In the genomic region with DNA sequence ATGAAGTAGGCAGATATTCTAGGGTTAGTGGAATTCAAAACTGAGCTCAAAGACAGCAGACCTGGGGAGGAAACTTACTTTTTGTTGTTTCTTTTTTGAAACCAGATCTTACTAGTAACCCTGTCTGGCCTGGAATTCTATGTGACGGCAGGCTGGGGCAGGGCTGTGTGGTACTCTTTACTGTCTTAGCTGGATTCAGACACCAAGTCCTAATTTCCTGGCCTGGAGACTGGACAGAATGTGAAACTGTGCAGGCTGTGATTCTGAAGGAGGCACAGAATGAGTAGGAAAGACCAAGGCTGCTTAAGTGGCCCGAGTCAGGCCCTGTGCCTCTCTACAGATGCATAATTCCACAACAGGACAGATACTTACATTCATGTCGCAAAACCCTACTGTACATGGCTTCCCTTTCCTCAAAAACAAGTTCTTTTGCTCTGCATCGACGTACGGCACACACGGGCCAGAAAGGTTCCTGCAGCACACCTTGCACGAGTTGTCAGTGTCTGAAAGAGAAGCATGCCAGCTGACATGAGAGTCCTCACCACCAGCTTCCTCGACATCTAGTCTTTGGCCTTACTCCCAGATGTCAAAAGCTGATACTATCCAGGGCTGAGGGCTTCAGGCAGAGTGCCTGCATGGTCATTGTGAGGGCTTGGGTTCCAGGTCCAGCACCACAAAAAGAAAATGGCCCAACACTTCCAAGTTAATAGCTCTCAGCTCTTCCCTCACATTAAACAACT, we compare ENCODE assay signal across 14 mouse cellular contexts.
"Had no signal": no experiment of that assay in that cellular context is flagged by ENCODE, and none has a peak within 500 bp of the region (broad histone marks: within the 10 kb centered on the region; RNA-seq: fewer than 3 reads in every experiment).

No protein-coding gene starts in this region.

- H3K4me1 ChIP-seq: kidney, embryonic 15.5 days; limb, embryonic 13.5 days; liver, embryonic 15.5 days; midbrain, embryonic 15.5 days; stomach, embryonic 15.5 days had no signal

- H3K4me3 ChIP-seq: kidney, embryonic 15.5 days; limb, embryonic 13.5 days; liver, embryonic 15.5 days; midbrain, embryonic 15.5 days; stomach, embryonic 15.5 days had no signal

- H3K27ac ChIP-seq: kidney, embryonic 15.5 days; limb, embryonic 13.5 days; liver, embryonic 15.5 days; midbrain, embryonic 15.5 days; stomach, embryonic 15.5 days had no signal

- H3K9ac ChIP-seq: kidney, embryonic 15.5 days; limb, embryonic 13.5 days; liver, embryonic 15.5 days; midbrain, embryonic 15.5 days; stomach, embryonic 15.5 days had no signal

- ATAC-seq: lung, postnatal 0 days; midbrain, embryonic 15.5 days had no signal

- H3K9me3 ChIP-seq: kidney, embryonic 15.5 days; limb, embryonic 13.5 days; liver, embryonic 15.5 days; midbrain, embryonic 15.5 days; stomach, embryonic 15.5 days had no signal

- H3K4me2 ChIP-seq: kidney, embryonic 15.5 days; limb, embryonic 13.5 days; liver, embryonic 11.5 days; liver, embryonic 15.5 days; midbrain, embryonic 15.5 days; stomach, embryonic 15.5 days had no signal

- DNase-seq: kidney, postnatal 14 days; left cerebral cortex, postnatal 4 days; lung, adult 2 months; lung, postnatal 36 days; right cerebral cortex, postnatal 14 days; thymus, adult 2 months; thymus, postnatal 25 days had no signal

- H3K27me3 ChIP-seq: kidney, embryonic 15.5 days; limb, embryonic 13.5 days; liver, embryonic 15.5 days; midbrain, embryonic 15.5 days; stomach, embryonic 15.5 days had no signal
